Mouse (Mus musculus): Measurements from ENCODE around the gene Klrb1a. TPM values are rescaled to one million over a fixed set of nuclear protein-coding genes. Genes with fewer than 3 reads are reported as not detected.

The Klrb1a gene
- polyA plus RNA-seq (2014; fragmentation: Illumina TruSeq; extraction: RNeasy Lipid Tissue Mini Kit (QIAGEN cat#74804); ENCODE audit: low read depth, low replicate concordance), result 0.90 TPM

DNA sequence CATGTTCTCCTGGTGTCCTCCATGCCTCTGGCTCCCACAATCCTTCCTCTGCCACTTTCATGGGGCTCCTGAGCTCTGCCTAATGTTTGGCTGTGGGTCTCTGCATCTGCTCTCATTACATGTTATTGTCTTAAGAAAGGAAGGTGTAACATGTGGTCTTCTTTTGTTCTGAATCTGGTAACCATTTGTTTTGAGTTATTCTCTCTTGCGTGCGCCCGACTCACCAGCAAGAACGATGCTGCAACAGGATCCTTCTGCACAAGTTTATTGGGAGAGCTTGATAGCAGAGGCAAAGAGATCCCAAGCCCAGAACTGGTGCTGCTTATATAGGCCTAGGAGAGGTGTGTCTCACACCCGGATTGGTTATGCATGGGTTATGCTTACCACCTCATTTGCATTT lies at the start of gene Klrb1a:
Gene Klrb1a (minus strand): TSS at position 101 of the 400 bp plus-strand sequence.

DNA sequence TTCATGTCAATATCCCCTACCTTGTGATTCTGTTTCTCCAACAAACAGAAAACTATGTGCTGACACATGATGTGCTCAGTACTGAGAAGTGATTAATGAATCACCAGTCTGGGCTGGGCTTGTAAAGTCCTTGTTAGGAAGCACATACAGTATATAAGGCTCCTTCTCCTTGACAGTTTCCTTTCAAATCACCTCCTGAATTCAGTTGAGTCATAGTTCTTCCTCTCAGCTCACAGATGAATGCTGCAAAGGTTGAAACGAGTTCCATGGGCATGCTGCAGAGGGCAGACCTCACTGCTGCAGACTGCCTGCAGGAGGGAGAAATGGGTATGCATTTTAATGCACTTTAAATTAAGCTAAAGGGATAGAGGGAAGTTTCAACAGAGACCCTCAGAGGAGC lies 38.9 kb upstream of the Klrb1a start, which contains the start of gene Clec2h:
Gene Clec2h (plus strand): TSS at position 180 of the 400 bp plus-strand sequence.

DNA sequence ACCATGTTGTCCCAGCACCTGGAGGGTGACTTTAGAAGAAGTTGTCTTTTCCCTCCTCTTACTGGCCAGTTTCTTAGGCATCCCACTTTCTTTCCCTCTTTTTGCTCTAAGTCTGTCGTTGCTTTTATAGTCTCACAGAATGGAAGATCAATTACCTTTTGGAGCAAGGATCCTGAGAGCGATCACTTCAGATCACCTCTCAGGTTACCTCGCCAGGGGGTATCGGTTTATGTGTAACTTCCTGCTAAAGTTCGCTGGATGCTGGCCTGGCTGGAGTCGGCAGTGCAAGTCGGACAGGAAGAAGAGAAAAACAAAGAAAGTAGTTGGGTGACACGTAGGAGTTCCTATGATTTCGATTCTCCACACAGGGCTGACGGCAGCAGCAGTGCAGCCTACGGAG lies 41.8 kb downstream of the Klrb1a start, which contains the start of gene A2ml1:
Gene A2ml1 (minus strand): TSS at position 101 of the 400 bp plus-strand sequence.

Other genes starting within 250 kb of the Klrb1a start
- 16.8 TPM for gene Tex52, start 248.1 kb downstream of the Klrb1a start, polyA plus RNA-seq (2014; fragmentation: Illumina TruSeq; extraction: RNeasy Lipid Tissue Mini Kit (QIAGEN cat#74804); ENCODE audit: low read depth, low replicate concordance)
- not detected for gene Gm44596, start 248.0 kb downstream of the Klrb1a start, polyA plus RNA-seq (2014; fragmentation: Illumina TruSeq; extraction: RNeasy Lipid Tissue Mini Kit (QIAGEN cat#74804); ENCODE audit: low read depth, low replicate concordance)
- 0.20 TPM for gene Nrip2, start 224.2 kb downstream of the Klrb1a start, polyA plus RNA-seq (2014; fragmentation: Illumina TruSeq; extraction: RNeasy Lipid Tissue Mini Kit (QIAGEN cat#74804); ENCODE audit: low read depth, low replicate concordance)
- gene Itfg2, start 198.6 kb downstream of the Klrb1a start, polyA plus RNA-seq (2014; fragmentation: Illumina TruSeq; extraction: RNeasy Lipid Tissue Mini Kit (QIAGEN cat#74804); ENCODE audit: low read depth, low replicate concordance), result 2.5 TPM
- gene Fkbp4, start 184.9 kb downstream of the Klrb1a start, polyA plus RNA-seq (2014; fragmentation: Illumina TruSeq; extraction: RNeasy Lipid Tissue Mini Kit (QIAGEN cat#74804); ENCODE audit: low read depth, low replicate concordance), result 66.7 TPM
- gene Pzp, start 96.8 kb downstream of the Klrb1a start, polyA plus RNA-seq (2014; fragmentation: Illumina TruSeq; extraction: RNeasy Lipid Tissue Mini Kit (QIAGEN cat#74804); ENCODE audit: low read depth, low replicate concordance), result 2.9 TPM
- 1.6 TPM for gene A2ml1, start 41.9 kb downstream of the Klrb1a start, polyA plus RNA-seq (2014; fragmentation: Illumina TruSeq; extraction: RNeasy Lipid Tissue Mini Kit (QIAGEN cat#74804); ENCODE audit: low read depth, low replicate concordance)
- 0.15 TPM for gene Clec2h, start 38.9 kb upstream of the Klrb1a start, polyA plus RNA-seq (2014; fragmentation: Illumina TruSeq; extraction: RNeasy Lipid Tissue Mini Kit (QIAGEN cat#74804); ENCODE audit: low read depth, low replicate concordance)
- 90.0 TPM for gene Klrb1, start 99.5 kb upstream of the Klrb1a start, polyA plus RNA-seq (2014; fragmentation: Illumina TruSeq; extraction: RNeasy Lipid Tissue Mini Kit (QIAGEN cat#74804); ENCODE audit: low read depth, low replicate concordance)
- 0.67 TPM for gene Klrb1c, start 165.7 kb upstream of the Klrb1a start, polyA plus RNA-seq (2014; fragmentation: Illumina TruSeq; extraction: RNeasy Lipid Tissue Mini Kit (QIAGEN cat#74804); ENCODE audit: low read depth, low replicate concordance)
- not detected for gene Gm44511, start 202.8 kb upstream of the Klrb1a start, polyA plus RNA-seq (2014; fragmentation: Illumina TruSeq; extraction: RNeasy Lipid Tissue Mini Kit (QIAGEN cat#74804); ENCODE audit: low read depth, low replicate concordance)
- not detected for gene Klrb1b, start 202.8 kb upstream of the Klrb1a start, polyA plus RNA-seq (2014; fragmentation: Illumina TruSeq; extraction: RNeasy Lipid Tissue Mini Kit (QIAGEN cat#74804); ENCODE audit: low read depth, low replicate concordance)

All from testis, adult 10 weeks (tissue).